Mouse (Mus musculus) neutrophil, adult 5-6 weeks (primary cell): ENCODE results near the gene Ppp2r5c. TPM values are rescaled to one million over a fixed set of nuclear protein-coding genes. Genes with fewer than 3 reads are reported as not detected.

Experiments used
- total RNA-seq: library from RNA; stranded (forward); fragments of 200-1000 nt; gene quantifications from 2 replicates; pipeline ENCODE4 v1.2.3, GENCODE M21; 2017

Gene Ppp2r5c
- total RNA-seq, 1 experiment from 2014 or later, result 243 TPM

Other genes with a start within 250 kb of the Ppp2r5c start
- not detected in 2 replicates for gene Dio3, start 168.1 kb upstream of the Ppp2r5c start, total RNA-seq
- gene Dync1h1, start 154.3 kb downstream of the Ppp2r5c start, total RNA-seq, result 169 and 190 TPM in 2 replicates
- not detected in 2 replicates for gene 1700001K19Rik, start 235.5 kb downstream of the Ppp2r5c start, total RNA-seq